Mouse (Mus musculus) brain, embryonic 14.5 days (tissue): Measurements from ENCODE around the gene Pax7.

ENCODE experiments used
- CTCF ChIP-seq: fragments of 200-500 bp; IDR thresholded peaks from 2 replicates; pipeline ENCODE4 v1.5.1; 2012; ENCODE audit warnings: inconsistent platforms, mild to moderate bottlenecking, moderate library complexity, borderline replicate concordance; ENCODE audit not compliant: insufficient read depth, insufficient read length; ENCODE audit errors: extremely low read depth
- POLR2A ChIP-seq: fragments of 200-500 bp; IDR thresholded peaks from 2 replicates; pipeline ENCODE4 v1.6.1; 2012; ENCODE audit warnings: mild to moderate bottlenecking, inconsistent platforms, borderline replicate concordance; ENCODE audit not compliant: poor library complexity, insufficient read depth, insufficient read length, severe bottlenecking; ENCODE audit errors: extremely low read depth

GRCm38 (mm10) chr4:139833036-139833634, at the start of gene Pax7:
- no peak for TF ChIP-seq CTCF
- TF ChIP-seq POLR2A, result no peak
